Mouse (Mus musculus): ENCODE measurements at regions not wholly inside any gene's neighbourhood (a gene's known extent, or its start where the extent isn't known, plus 50 kb on each side); places are given as distances from the start of the nearest gene placed in this dataset.

DNA sequence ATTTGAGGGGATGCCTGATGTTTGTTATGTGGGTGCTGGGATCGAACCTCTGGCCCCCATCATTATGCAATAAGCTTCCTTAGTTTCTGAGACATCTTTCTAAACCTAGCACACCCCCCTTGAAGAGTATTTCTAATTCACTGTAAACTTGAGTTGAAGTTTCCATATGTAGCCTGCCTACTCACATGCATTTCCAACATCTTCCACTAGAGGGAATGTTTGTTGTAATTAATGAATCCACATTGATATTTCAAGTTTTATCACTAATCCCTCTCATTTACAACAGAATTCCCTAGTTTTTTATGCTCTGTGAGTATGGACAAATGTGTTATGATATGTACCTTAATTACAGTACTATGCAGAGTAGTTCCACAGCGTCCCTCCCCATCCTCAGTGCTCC, 103.8 kb upstream of the Slc25a36 start:
- no peak for TF ChIP-seq ZC3H11A (IDR thresholded peaks at IDR 0.05; ENCODE audit: borderline replicate concordance, low read depth, low read length)
- no peak for TF ChIP-seq MAFK (IDR thresholded peaks at IDR 0.05; ENCODE audit: insufficient read depth, low read depth, low read length)
